Mouse (Mus musculus): ENCODE measurements around the gene Retn. TPM values are rescaled to one million over a fixed set of nuclear protein-coding genes. Genes with fewer than 3 reads are reported as not detected.

Retn gene
- polyA plus RNA-seq, 1 experiment: not detected

DNA sequence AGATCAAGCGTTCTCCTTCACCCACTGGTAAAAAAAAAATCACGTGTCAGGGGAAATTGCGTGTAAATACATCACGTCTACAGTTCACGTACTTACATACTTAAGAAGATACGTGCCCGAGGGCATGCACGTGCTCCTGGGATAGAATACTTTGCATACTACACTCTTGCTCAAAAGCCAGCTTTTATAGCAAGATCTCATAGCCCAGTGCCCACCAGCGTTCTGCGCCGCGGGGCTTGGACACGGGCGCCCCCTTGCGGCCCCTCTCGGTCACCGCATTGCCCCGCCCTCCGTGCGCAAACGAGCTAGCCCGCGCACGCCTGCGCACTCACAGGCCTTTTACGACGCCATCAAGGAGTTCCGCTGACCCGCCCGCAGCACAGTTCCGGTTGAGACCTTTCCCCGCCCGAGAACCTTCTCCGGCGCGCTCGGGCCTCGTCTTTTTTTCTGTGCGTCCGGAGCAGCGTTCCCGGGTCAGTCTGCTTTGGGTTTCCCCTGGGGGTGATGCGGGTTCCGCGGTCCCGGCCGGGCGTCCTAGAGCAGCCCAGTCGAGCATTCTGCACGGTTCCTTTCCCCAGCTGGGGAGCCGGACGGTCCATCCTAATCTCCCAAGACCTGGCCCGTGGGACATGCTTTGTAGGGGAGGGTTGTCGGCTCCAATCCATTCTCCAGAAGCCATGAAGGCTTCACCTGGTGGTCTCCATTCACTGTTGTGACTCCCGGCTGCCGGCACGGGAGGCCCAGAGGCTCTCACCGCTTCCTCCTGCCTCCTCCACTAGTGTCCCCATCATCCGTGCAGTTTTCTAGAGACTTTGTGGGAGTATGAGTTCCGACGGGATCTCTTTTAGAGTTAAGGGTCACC is 20.8 kb downstream of the Retn start, which contains the start of gene Trappc5:
Trappc5 (plus strand) TSS at position 169 of the 862 bp plus-strand sequence.
- Histone ChIP-seq H3K4me3 (ENCODE audit: insufficient read depth, low read depth, low read length) (peak within 1 kb of the TSS; percentile 77), H3K27ac (ENCODE audit: insufficient read depth, low read depth, low read length) (peak within 1 kb of the TSS; percentile 47; the same call in 1 of the 2 replicates), H3K4me1 (ENCODE audit: control insufficient read depth, insufficient read depth, low read length) (peaks cover 18% of the 10 kb centered on the region; the same call in 1 of the 2 replicates)
- TF ChIP-seq POLR2A (IDR thresholded peaks at IDR 0.05; ENCODE audit: insufficient read depth, low read depth, low read length) (peak; percentile 75; the same call in 1 of the 2 replicates), CTCF (IDR thresholded peaks at IDR 0.05; ENCODE audit: insufficient read depth, low read depth, low read length) (peak; percentile 96)
- WGBS: under 1% methylated on average over 61 of the region's 61 CpGs

GRCm38 (mm10) chr8:3676993-3677579 is 21.5 kb downstream of the Retn start:
- no peak overlapping the region for H3K27ac ChIP-seq (ENCODE audit: insufficient read depth, low read depth, low read length)
- H3K4me1 ChIP-seq (ENCODE audit: control insufficient read depth, insufficient read depth, low read length): peaks cover 18% of the 10 kb centered on the region; the same call in 1 of the 2 replicates
- under 1% methylated on average over 15 of the region's 15 CpGs for WGBS
- no peak for TF ChIP-seq CTCF (IDR thresholded peaks at IDR 0.05; ENCODE audit: insufficient read depth, low read depth, low read length)
- no peak for TF ChIP-seq POLR2A (IDR thresholded peaks at IDR 0.05; ENCODE audit: insufficient read depth, low read depth, low read length)
- H3K4me3 ChIP-seq (ENCODE audit: insufficient read depth, low read depth, low read length): peak overlapping the region; percentile 77

- H3K4me3 ChIP-seq (ENCODE audit: insufficient read depth, low read depth, low read length): no peak overlapping the region
- 95% methylated on average over 23 of the region's 23 CpGs for WGBS
- peaks cover 18% of the 10 kb centered on the region; the same call in 1 of the 2 replicates for H3K4me1 ChIP-seq (ENCODE audit: control insufficient read depth, insufficient read depth, low read length)
- no peak overlapping the region for H3K27ac ChIP-seq (ENCODE audit: insufficient read depth, low read depth, low read length)
- TF ChIP-seq CTCF (IDR thresholded peaks at IDR 0.05; ENCODE audit: insufficient read depth, low read depth, low read length): no peak
- TF ChIP-seq POLR2A (IDR thresholded peaks at IDR 0.05; ENCODE audit: insufficient read depth, low read depth, low read length): no peak
Measured at GRCm38 (mm10) chr8:3678831-3679230, 23.3 kb downstream of the Retn start.

DNA sequence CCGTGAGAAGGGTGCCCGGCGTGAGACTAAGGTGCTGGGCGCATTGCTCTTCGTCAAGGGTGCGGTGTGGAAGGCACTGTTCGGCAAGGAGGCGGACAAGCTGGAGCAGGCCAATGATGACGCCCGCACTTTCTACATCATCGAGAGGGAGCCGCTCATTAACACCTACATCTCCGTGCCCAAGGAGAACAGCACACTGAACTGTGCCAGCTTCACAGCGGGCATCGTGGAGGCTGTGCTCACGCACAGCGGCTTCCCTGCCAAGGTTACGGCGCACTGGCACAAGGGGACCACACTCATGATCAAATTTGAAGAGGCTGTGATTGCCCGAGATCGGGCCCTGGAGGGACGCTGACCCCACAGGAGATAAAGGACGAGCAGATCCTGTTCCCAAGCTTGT is 23.7 kb downstream of the Retn start:
- Histone ChIP-seq H3K4me1 (ENCODE audit: control insufficient read depth, insufficient read depth, low read length) (peaks cover 18% of the 10 kb centered on the region; the same call in 1 of the 2 replicates), H3K4me3 (ENCODE audit: insufficient read depth, low read depth, low read length) (no peak overlapping the region), H3K27ac (ENCODE audit: insufficient read depth, low read depth, low read length) (no peak overlapping the region)
- WGBS: 92% methylated on average over 23 of the region's 23 CpGs
- TF ChIP-seq CTCF (IDR thresholded peaks at IDR 0.05; ENCODE audit: insufficient read depth, low read depth, low read length) (no peak), POLR2A (IDR thresholded peaks at IDR 0.05; ENCODE audit: insufficient read depth, low read depth, low read length) (no peak)

GRCm38 (mm10) chr8:3679656-3680055 is 24.1 kb downstream of the Retn start:
- H3K4me1 ChIP-seq (ENCODE audit: control insufficient read depth, insufficient read depth, low read length): peaks cover 18% of the 10 kb centered on the region; the same call in 1 of the 2 replicates
- no peak overlapping the region for H3K4me3 ChIP-seq (ENCODE audit: insufficient read depth, low read depth, low read length)
- 82% methylated on average over 5 of the region's 5 CpGs for WGBS
- H3K27ac ChIP-seq (ENCODE audit: insufficient read depth, low read depth, low read length): no peak overlapping the region
- TF ChIP-seq POLR2A (IDR thresholded peaks at IDR 0.05; ENCODE audit: insufficient read depth, low read depth, low read length) (no peak), CTCF (IDR thresholded peaks at IDR 0.05; ENCODE audit: insufficient read depth, low read depth, low read length) (no peak)

DNA sequence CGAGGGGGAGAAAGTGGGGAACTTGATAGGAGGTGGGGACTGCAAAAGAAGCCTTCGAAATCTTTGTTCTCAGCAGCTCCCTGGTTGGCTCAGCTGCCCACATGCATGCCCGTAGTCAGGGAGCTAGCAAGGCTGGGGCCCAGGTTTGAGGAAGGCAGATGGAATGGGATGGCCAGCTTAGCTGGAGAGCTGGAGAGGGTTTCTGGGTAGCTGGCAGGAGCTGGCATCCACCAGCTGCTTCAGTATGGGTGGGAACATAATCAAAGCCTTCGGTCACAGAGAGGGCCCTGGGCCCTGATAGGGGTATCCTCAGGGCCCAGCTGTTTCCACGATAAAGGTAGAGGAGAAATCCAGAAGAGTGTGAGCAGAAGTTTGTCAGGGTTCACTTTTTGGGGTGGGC is 26.9 kb downstream of the Retn start:
- peaks cover 15% of the 10 kb centered on the region; the same call in 1 of the 2 replicates for H3K4me1 ChIP-seq (ENCODE audit: control insufficient read depth, insufficient read depth, low read length)
- H3K27ac ChIP-seq (ENCODE audit: insufficient read depth, low read depth, low read length): no peak overlapping the region
- H3K4me3 ChIP-seq (ENCODE audit: insufficient read depth, low read depth, low read length): no peak overlapping the region
- no peak for TF ChIP-seq POLR2A (IDR thresholded peaks at IDR 0.05; ENCODE audit: insufficient read depth, low read depth, low read length)
- no peak for TF ChIP-seq CTCF (IDR thresholded peaks at IDR 0.05; ENCODE audit: insufficient read depth, low read depth, low read length)
- WGBS: 88% methylated on average over 5 of the region's 5 CpGs

- TF ChIP-seq POLR2A (IDR thresholded peaks at IDR 0.05; ENCODE audit: insufficient read depth, low read depth, low read length): no peak
- no peak for TF ChIP-seq CTCF (IDR thresholded peaks at IDR 0.05; ENCODE audit: insufficient read depth, low read depth, low read length)
- no peak overlapping the region for H3K27ac ChIP-seq (ENCODE audit: insufficient read depth, low read depth, low read length)
- no peak overlapping the region for H3K4me3 ChIP-seq (ENCODE audit: insufficient read depth, low read depth, low read length)
- WGBS: 66% methylated on average over 6 of the region's 6 CpGs
- peaks cover 12% of the 10 kb centered on the region; the same call in 1 of the 2 replicates for H3K4me1 ChIP-seq (ENCODE audit: control insufficient read depth, insufficient read depth, low read length)
Measured at GRCm38 (mm10) chr8:3683408-3684176, 28.0 kb downstream of the Retn start.

GRCm38 (mm10) chr8:3684530-3684929 is 29.0 kb downstream of the Retn start:
- TF ChIP-seq POLR2A (IDR thresholded peaks at IDR 0.05; ENCODE audit: insufficient read depth, low read depth, low read length): no peak
- no peak for TF ChIP-seq CTCF (IDR thresholded peaks at IDR 0.05; ENCODE audit: insufficient read depth, low read depth, low read length)
- Histone ChIP-seq H3K27ac (ENCODE audit: insufficient read depth, low read depth, low read length) (no peak overlapping the region), H3K4me3 (ENCODE audit: insufficient read depth, low read depth, low read length) (no peak overlapping the region), H3K4me1 (ENCODE audit: control insufficient read depth, insufficient read depth, low read length) (peaks cover 3% of the 10 kb centered on the region; the same call in 1 of the 2 replicates)
